ENCODE assay signal across 9 mouse cellular contexts in the genomic region with DNA sequence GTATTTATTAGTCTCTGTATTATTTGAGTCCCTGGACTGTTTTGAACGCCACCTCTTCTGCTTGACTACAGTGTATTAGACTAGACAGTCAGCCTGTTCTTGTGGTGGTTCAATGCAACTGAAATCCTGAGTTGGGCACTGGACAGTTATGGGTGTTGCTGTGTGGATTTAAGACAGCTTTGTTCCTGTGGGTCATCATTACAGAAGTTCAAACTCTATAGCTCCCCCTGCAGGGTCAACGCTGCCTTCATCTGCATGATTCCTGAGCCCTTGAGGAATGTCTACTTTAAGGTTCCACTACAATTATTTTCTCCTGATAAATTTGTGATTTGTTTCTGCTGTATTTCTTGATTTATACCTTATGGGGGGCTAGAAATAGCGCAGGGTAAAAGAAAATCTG.
DNase-seq lines count a peak whose midpoint lies in the region; ATAC-seq lines count a peak whose summit lies in the region.
"Had no signal": no experiment of that assay in that cellular context is flagged by ENCODE, and none has a peak within 500 bp of the region (broad histone marks: within the 10 kb centered on the region; RNA-seq: fewer than 3 reads in every experiment).

No protein-coding gene starts in this region.

- no peak for ATAC-seq in liver, embryonic 11.5 days (replicated peaks; ENCODE audit: low FRiP score)
- ATAC-seq in inflammation-experienced regulatory T-cells, adult 6 months: no peak
- ATAC-seq in heart, embryonic 12.5 days (ENCODE audit: insufficient number of reproducible peaks, low FRiP score): no peak

- H3K4me1 ChIP-seq in liver, embryonic 11.5 days (replicated peaks; ENCODE audit: control insufficient read depth, insufficient read depth, low read length): no peaks in the 10 kb centered on the region
- no peaks in the 10 kb centered on the region for H3K4me1 ChIP-seq in heart, embryonic 12.5 days (replicated peaks)
- H3K4me1 ChIP-seq: embryonic facial prominence, embryonic 12.5 days; neural tube, embryonic 12.5 days had no signal

- H3K36me3 ChIP-seq in liver, embryonic 11.5 days (ENCODE audit: control insufficient read depth, insufficient read depth, low read length): no peaks in the 10 kb centered on the region
- no peaks in the 10 kb centered on the region for H3K36me3 ChIP-seq in heart, embryonic 12.5 days
- H3K36me3 ChIP-seq: embryonic facial prominence, embryonic 12.5 days; neural tube, embryonic 12.5 days had no signal

- no peak overlapping the region for H3K9ac ChIP-seq in liver, embryonic 11.5 days (ENCODE audit: low read depth, low read length)
- H3K9ac ChIP-seq in heart, embryonic 12.5 days: no peak overlapping the region
- H3K9ac ChIP-seq: embryonic facial prominence, embryonic 12.5 days; neural tube, embryonic 12.5 days had no signal

- DNase-seq in liver: peak; percentile 3
- no peak for DNase-seq in liver, embryonic 11.5 days (ENCODE audit: low spot score)
- DNase-seq in adrenal gland, adult 18-20 months (ENCODE audit: low spot score in 2 of 2): peak; percentile 24 to 35
- peak; percentile 15 for DNase-seq in cerebellum, adult 9-10 months
- peak; percentile 34 to 59 for DNase-seq in left cerebral cortex, adult 18-20 months (ENCODE audit: low spot score in 2 of 2)

- no peaks in the 10 kb centered on the region for H3K9me3 ChIP-seq in liver, embryonic 11.5 days (ENCODE audit: control insufficient read depth, low read length)
- no peaks in the 10 kb centered on the region for H3K9me3 ChIP-seq in heart, embryonic 12.5 days (replicated peaks)
- H3K9me3 ChIP-seq: embryonic facial prominence, embryonic 12.5 days; neural tube, embryonic 12.5 days had no signal

- 55% methylated on average over 3 of the region's 3 CpGs for WGBS in liver, embryonic 11.5 days
- 54% methylated on average over 3 of the region's 3 CpGs for WGBS in heart, embryonic 12.5 days

- H3K27ac ChIP-seq in liver, embryonic 11.5 days (ENCODE audit: low read depth, low read length): no peak overlapping the region
- H3K27ac ChIP-seq in heart, embryonic 12.5 days (ENCODE audit: poor library complexity, severe bottlenecking): no peak overlapping the region
- H3K27ac ChIP-seq: embryonic facial prominence, embryonic 12.5 days; neural tube, embryonic 12.5 days had no signal

- no peaks in the 10 kb centered on the region for H3K27me3 ChIP-seq in liver, embryonic 11.5 days (replicated peaks; ENCODE audit: control insufficient read depth, insufficient read depth, low read length)
- no peaks in the 10 kb centered on the region for H3K27me3 ChIP-seq in heart, embryonic 12.5 days (replicated peaks)
- H3K27me3 ChIP-seq: embryonic facial prominence, embryonic 12.5 days; neural tube, embryonic 12.5 days had no signal

- no peak overlapping the region for H3K4me2 ChIP-seq in liver, embryonic 11.5 days
- H3K4me2 ChIP-seq in heart, embryonic 12.5 days: no peak overlapping the region
- H3K4me2 ChIP-seq: embryonic facial prominence, embryonic 12.5 days; neural tube, embryonic 12.5 days had no signal

- H3K4me3 ChIP-seq in liver, embryonic 11.5 days (ENCODE audit: low read depth, low read length): no peak overlapping the region
- H3K4me3 ChIP-seq in heart, embryonic 12.5 days: no peak overlapping the region
- H3K4me3 ChIP-seq: embryonic facial prominence, embryonic 12.5 days; neural tube, embryonic 12.5 days had no signal
